Mouse (Mus musculus) megakaryocyte-erythroid progenitor cell, adult 5-6 weeks (primary cell): ENCODE measurements around the gene Nptx2. TPM values are rescaled to one million over a fixed set of nuclear protein-coding genes. Genes with fewer than 3 reads are reported as not detected.

ENCODE experiments used
- ATAC-seq: replicated peaks from 2 replicates; pipeline ENCODE4 v1.8.0; 2016; ENCODE audit warnings: mild to moderate bottlenecking, inconsistent platforms; ENCODE audit not compliant: severe bottlenecking, poor library complexity, low FRiP score, low TSS enrichment
- total RNA-seq, 2 experiments: library from RNA; stranded (forward) in 1 of 2; stranded (reverse) in 1 of 2; fragments of 200-1000, 215-1000 nt in 1 of 2; fragments of >200 nt in 1 of 2; fragmentation: Nextera tagmentation in 1 of 2; gene quantifications; 2 replicates each; pipeline ENCODE4 v1.2.3; 2014 to 2017

The Nptx2 gene
- total RNA-seq, 2 experiments from 2014 or later, result not detected

GRCm38 (mm10) chr5:144557363-144557762, 11.7 kb downstream of the Nptx2 start:
- ATAC-seq, result no peak

GRCm38 (mm10) chr5:144558481-144558880, 12.8 kb downstream of the Nptx2 start:
- ATAC-seq, result no peak

- no peak for ATAC-seq
Observed at GRCm38 (mm10) chr5:144565739-144566138, 20.0 kb downstream of the Nptx2 start.

GRCm38 (mm10) chr5:144585100-144585499, 39.4 kb downstream of the Nptx2 start:
- no peak for ATAC-seq

- ATAC-seq, result no peak
Observed at GRCm38 (mm10) chr5:144591248-144591880, 45.7 kb downstream of the Nptx2 start.

GRCm38 (mm10) chr5:144594796-144595195, 49.1 kb downstream of the Nptx2 start:
- ATAC-seq, result no peak

Other genes starting within 250 kb of the Nptx2 start
- gene Baiap2l1, start 187.8 kb upstream of the Nptx2 start, total RNA-seq (2014; fragmentation: Nextera tagmentation), result not detected in 2 replicates
- gene Baiap2l1, start 187.8 kb upstream of the Nptx2 start, total RNA-seq (2017), result not detected in 2 replicates
- gene Tmem130, start 215.9 kb downstream of the Nptx2 start, total RNA-seq (2014; fragmentation: Nextera tagmentation), result 0.22 and 1.2 TPM in 2 replicates
- 0.23 and 0.75 TPM in 2 replicates for gene Tmem130, start 215.9 kb downstream of the Nptx2 start, total RNA-seq (2017)
- gene Trrap, start 221.8 kb downstream of the Nptx2 start, total RNA-seq (2014; fragmentation: Nextera tagmentation), result 77.8 and 124 TPM in 2 replicates
- 33.5 and 40.3 TPM in 2 replicates for gene Trrap, start 221.8 kb downstream of the Nptx2 start, total RNA-seq (2017)